Mouse (Mus musculus): ENCODE data around the gene Gm11634. TPM values are rescaled to one million over a fixed set of nuclear protein-coding genes. Genes with fewer than 3 reads are reported as not detected.

The Gm11634 gene
- total and polyA plus RNA-seq, 3 experiments = not detected

DNA sequence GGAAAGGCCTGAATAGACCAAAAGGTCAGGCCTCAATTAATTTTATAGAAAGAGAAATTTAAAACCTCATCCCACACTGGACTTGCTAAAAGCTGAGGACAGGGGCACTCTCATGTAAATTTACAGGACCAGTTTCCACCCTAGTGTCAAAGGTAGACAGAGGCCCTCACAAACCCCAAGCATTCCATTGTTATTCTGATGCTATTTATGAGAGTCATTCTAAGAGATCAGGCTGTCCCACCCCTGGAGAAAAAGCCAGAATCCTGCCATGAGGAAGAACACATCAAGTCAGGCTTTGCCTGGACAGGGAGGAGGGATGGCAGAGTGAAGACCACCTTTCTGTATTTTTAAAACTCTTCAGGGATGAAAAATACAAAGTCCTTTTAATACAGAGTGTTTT, 50.5 kb downstream of the Gm11634 start:
- TF ChIP-seq MAZ (IDR thresholded peaks at IDR 0.05; ENCODE audit: low read depth, low read length) = no peak
- no peak for TF ChIP-seq JUN (IDR thresholded peaks at IDR 0.05; ENCODE audit: insufficient read depth, low read depth, low read length)
- TF ChIP-seq RCOR1 (conservative IDR thresholded peaks at IDR 0.05; ENCODE audit: low read depth, low read length) = no peak
- TF ChIP-seq NRF1 (IDR thresholded peaks at IDR 0.05; ENCODE audit: low read depth, low read length) = no peak
- TF ChIP-seq EP300 (IDR thresholded peaks at IDR 0.05; ENCODE audit: low read length) = no peak
- TF ChIP-seq MXI1 (IDR thresholded peaks at IDR 0.05; ENCODE audit: low read depth, low read length) = no peak
- TF ChIP-seq IRF4 (IDR thresholded peaks at IDR 0.05; ENCODE audit: low read depth, low read length) = no peak
- Histone ChIP-seq H3K27me3 (replicated peaks) (no peaks in the 10 kb centered on the region), H3K9me3 (replicated peaks; ENCODE audit: low read length) (no peaks in the 10 kb centered on the region), H3K79me2 (replicated peaks; ENCODE audit: control insufficient read depth, extremely low read depth, insufficient read depth, poor library complexity, severe bottlenecking) (peaks cover 71% of the 10 kb centered on the region), H3K4me1 (ENCODE audit: control insufficient read depth in 1 of 2, insufficient read depth in 2 of 2) (peaks cover 10 to 42% of the 10 kb centered on the region in 2 experiments), H3K9ac (ENCODE audit: insufficient read depth, low read depth) (peak overlapping the region; percentile 21; the same call in 1 of the 2 replicates), H3K4me3 (replicated peaks in 1 of 3; ENCODE audit: low read depth in 2 of 3, low read length in 2 of 3, poor library complexity in 1 of 3) (no peak overlapping the region), H3K27ac (ENCODE audit: insufficient read depth, low read depth) (peak overlapping the region; percentile 48), H3K4me2 (ENCODE audit: insufficient read depth, low read depth, poor library complexity, severe bottlenecking) (no peak overlapping the region; the same call in 1 of the 2 replicates), H3K36me3 (replicated peaks in 1 of 2; ENCODE audit: control insufficient read depth in 1 of 2, insufficient read depth in 1 of 2, low read length in 1 of 2) (peaks cover 5 to 48% of the 10 kb centered on the region in 2 experiments)
- no peak for DNase-seq (ENCODE audit: extremely low read depth)
- in situ Hi-C loops (cut with MboI; ENCODE audit: low pct_ligation_motif_present, low pct_unique_long_range_greater_than_20kb, low sequenced_read_pairs) (no loop called here), dilution Hi-C loops (cut with MboI; ENCODE audit: extremely low pct_ligation_motif_present, extremely low pct_unique_long_range_greater_than_20kb, low sequenced_read_pairs) (no loop called here)

DNA sequence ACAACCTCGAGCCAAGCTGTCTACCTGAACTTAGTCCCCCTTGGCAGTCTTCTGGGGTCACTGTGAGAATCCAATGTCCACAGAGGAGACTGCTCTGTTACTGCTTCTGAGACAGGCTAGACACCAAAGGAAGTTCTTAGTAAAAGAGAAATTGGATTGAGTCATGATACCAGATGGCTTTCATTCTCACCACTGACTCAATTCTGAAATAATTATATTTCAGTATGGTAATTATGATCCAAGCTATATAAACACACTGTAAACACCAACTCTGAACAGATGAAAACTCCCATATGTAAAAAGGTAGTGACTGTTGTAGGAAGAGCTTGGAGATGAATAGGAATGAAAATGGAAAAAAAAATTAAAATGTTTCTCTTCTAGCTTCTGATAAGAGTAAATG, 54.9 kb downstream of the Gm11634 start:
- Histone ChIP-seq H3K4me3 (replicated peaks in 1 of 3; ENCODE audit: low read depth in 2 of 3, low read length in 2 of 3, poor library complexity in 1 of 3) (peak overlapping the region; percentile 34 to 47 (median 42)), H3K36me3 (replicated peaks in 1 of 2; ENCODE audit: control insufficient read depth in 1 of 2, insufficient read depth in 1 of 2, low read length in 1 of 2) (peaks cover 18 to 79% of the 10 kb centered on the region in 2 experiments), H3K27me3 (replicated peaks) (no peaks in the 10 kb centered on the region), H3K9ac (ENCODE audit: insufficient read depth, low read depth) (peak overlapping the region; percentile 64), H3K4me2 (ENCODE audit: insufficient read depth, low read depth, poor library complexity, severe bottlenecking) (peak overlapping the region; percentile 65), H3K27ac (ENCODE audit: insufficient read depth, low read depth) (peak overlapping the region; percentile 81), H3K9me3 (replicated peaks; ENCODE audit: low read length) (no peaks in the 10 kb centered on the region), H3K79me2 (replicated peaks; ENCODE audit: control insufficient read depth, extremely low read depth, insufficient read depth, poor library complexity, severe bottlenecking) (peaks cover 47% of the 10 kb centered on the region), H3K4me1 (ENCODE audit: control insufficient read depth in 1 of 2, insufficient read depth in 2 of 2) (peaks cover 14 to 34% of the 10 kb centered on the region in 2 experiments)
- in situ Hi-C loops (cut with MboI; ENCODE audit: low pct_ligation_motif_present, low pct_unique_long_range_greater_than_20kb, low sequenced_read_pairs) = no loop called here
- TF ChIP-seq PAX5 (IDR thresholded peaks at IDR 0.05; ENCODE audit: low read length) = no peak
- TF ChIP-seq EP300 (IDR thresholded peaks at IDR 0.05; ENCODE audit: low read length) = peak; percentile 58
- peak; percentile 65; the same call in 1 of the 2 replicates for TF ChIP-seq JUND (conservative IDR thresholded peaks at IDR 0.05; ENCODE audit: low read depth, low read length)
- TF ChIP-seq ETS1 (conservative IDR thresholded peaks at IDR 0.05; ENCODE audit: low read depth, low read length) = peak; percentile 67
- no peak for TF ChIP-seq BHLHE40 (IDR thresholded peaks at IDR 0.05; ENCODE audit: low read depth, low read length)
- TF ChIP-seq IRF4 (IDR thresholded peaks at IDR 0.05; ENCODE audit: low read depth, low read length) = peak; percentile 82; the same call in 1 of the 2 replicates
- 0 out of 2 replicates have a peak, but pooled peaks have one; percentile 16 for TF ChIP-seq TBP (conservative IDR thresholded peaks at IDR 0.05; ENCODE audit: low read depth, low read length)
- TF ChIP-seq JUN (IDR thresholded peaks at IDR 0.05; ENCODE audit: insufficient read depth, low read depth, low read length) = peak; percentile 61; the same call in 1 of the 2 replicates
- peak; percentile 49 for DNase-seq (ENCODE audit: extremely low read depth)
- dilution Hi-C loops (cut with MboI; ENCODE audit: extremely low pct_ligation_motif_present, extremely low pct_unique_long_range_greater_than_20kb, low sequenced_read_pairs) = no loop called here

Other genes with a start within 250 kb of the Gm11634 start
- gene G6pc, start 231.7 kb downstream of the Gm11634 start, total RNA-seq (2012; rRNA removed) = 0.08 TPM in 1 of 2 replicates, not detected in the other
- not detected in 2 replicates for gene G6pc, start 231.7 kb downstream of the Gm11634 start, total RNA-seq (2014; rRNA removed)
- gene G6pc, start 231.7 kb downstream of the Gm11634 start, polyA plus RNA-seq (2012; ENCODE audit: insufficient read length, low read depth) = not detected in 2 replicates
- gene Aarsd1, start 181.6 kb downstream of the Gm11634 start, total RNA-seq (2012; rRNA removed) = 133 and 134 TPM in 2 replicates
- 78.2 and 81.5 TPM in 2 replicates for gene Aarsd1, start 181.6 kb downstream of the Gm11634 start, total RNA-seq (2014; rRNA removed)
- 84.5 and 99.8 TPM in 2 replicates for gene Aarsd1, start 181.6 kb downstream of the Gm11634 start, polyA plus RNA-seq (2012; ENCODE audit: insufficient read length, low read depth)
- gene Gm27029, start 174.5 kb downstream of the Gm11634 start, total RNA-seq (2012; rRNA removed) = 8.3 and 8.4 TPM in 2 replicates
- gene Gm27029, start 174.5 kb downstream of the Gm11634 start, total RNA-seq (2014; rRNA removed) = 1.7 and 2.3 TPM in 2 replicates
- gene Gm27029, start 174.5 kb downstream of the Gm11634 start, polyA plus RNA-seq (2012; ENCODE audit: insufficient read length, low read depth) = 6.2 and 8.7 TPM in 2 replicates
- gene Rundc1, start 174.2 kb downstream of the Gm11634 start, total RNA-seq (2012; rRNA removed) = 10.1 and 10.7 TPM in 2 replicates
- 6.4 and 6.8 TPM in 2 replicates for gene Rundc1, start 174.2 kb downstream of the Gm11634 start, total RNA-seq (2014; rRNA removed)
- gene Rundc1, start 174.2 kb downstream of the Gm11634 start, polyA plus RNA-seq (2012; ENCODE audit: insufficient read length, low read depth) = 12.7 and 13.5 TPM in 2 replicates
- gene Ptges3l, start 173.9 kb downstream of the Gm11634 start, total RNA-seq (2012; rRNA removed) = 2.3 and 2.4 TPM in 2 replicates
- gene Ptges3l, start 173.9 kb downstream of the Gm11634 start, total RNA-seq (2014; rRNA removed) = 1.9 and 2.3 TPM in 2 replicates
- gene Ptges3l, start 173.9 kb downstream of the Gm11634 start, polyA plus RNA-seq (2012; ENCODE audit: insufficient read length, low read depth) = 2.2 and 3.0 TPM in 2 replicates
- gene Rpl27, start 157.0 kb downstream of the Gm11634 start, total RNA-seq (2012; rRNA removed) = 3,039 and 3,055 TPM in 2 replicates
- 5,415 and 5,728 TPM in 2 replicates for gene Rpl27, start 157.0 kb downstream of the Gm11634 start, total RNA-seq (2014; rRNA removed)
- 881 and 909 TPM in 2 replicates for gene Rpl27, start 157.0 kb downstream of the Gm11634 start, polyA plus RNA-seq (2012; ENCODE audit: insufficient read length, low read depth)
- gene Ifi35, start 150.8 kb downstream of the Gm11634 start, total RNA-seq (2012; rRNA removed) = 49.3 and 59.3 TPM in 2 replicates
- gene Ifi35, start 150.8 kb downstream of the Gm11634 start, total RNA-seq (2014; rRNA removed) = 74.9 and 79.1 TPM in 2 replicates
- gene Ifi35, start 150.8 kb downstream of the Gm11634 start, polyA plus RNA-seq (2012; ENCODE audit: insufficient read length, low read depth) = 63.7 and 67.6 TPM in 2 replicates
- 2.8 and 3.4 TPM in 2 replicates for gene Rnd2, start 134.3 kb downstream of the Gm11634 start, total RNA-seq (2012; rRNA removed)
- gene Rnd2, start 134.3 kb downstream of the Gm11634 start, total RNA-seq (2014; rRNA removed) = 1.1 and 1.4 TPM in 2 replicates
- gene Rnd2, start 134.3 kb downstream of the Gm11634 start, polyA plus RNA-seq (2012; ENCODE audit: insufficient read length, low read depth) = 4.5 and 4.6 TPM in 2 replicates
- gene Vat1, start 133.0 kb downstream of the Gm11634 start, total RNA-seq (2012; rRNA removed) = 20.2 and 29.9 TPM in 2 replicates
- 14.5 and 14.9 TPM in 2 replicates for gene Vat1, start 133.0 kb downstream of the Gm11634 start, total RNA-seq (2014; rRNA removed)
- 46.0 and 49.4 TPM in 2 replicates for gene Vat1, start 133.0 kb downstream of the Gm11634 start, polyA plus RNA-seq (2012; ENCODE audit: insufficient read length, low read depth)
- gene Brca1, start 47.3 kb downstream of the Gm11634 start, total RNA-seq (2012; rRNA removed) = 33.0 and 37.4 TPM in 2 replicates
- 37.5 and 41.4 TPM in 2 replicates for gene Brca1, start 47.3 kb downstream of the Gm11634 start, total RNA-seq (2014; rRNA removed)
- 31.1 and 31.3 TPM in 2 replicates for gene Brca1, start 47.3 kb downstream of the Gm11634 start, polyA plus RNA-seq (2012; ENCODE audit: insufficient read length, low read depth)
- gene Nbr1, start 47.1 kb downstream of the Gm11634 start, total RNA-seq (2012; rRNA removed) = 39.4 and 52.2 TPM in 2 replicates
- 44.7 and 48.3 TPM in 2 replicates for gene Nbr1, start 47.1 kb downstream of the Gm11634 start, total RNA-seq (2014; rRNA removed)
- 39.3 and 44.8 TPM in 2 replicates for gene Nbr1, start 47.1 kb downstream of the Gm11634 start, polyA plus RNA-seq (2012; ENCODE audit: insufficient read length, low read depth)
- 1.4 and 2.2 TPM in 2 replicates for gene Tmem106a, start 17.0 kb downstream of the Gm11634 start, total RNA-seq (2012; rRNA removed)
- gene Tmem106a, start 17.0 kb downstream of the Gm11634 start, total RNA-seq (2014; rRNA removed) = 2.6 and 2.8 TPM in 2 replicates
- 6.8 and 9.1 TPM in 2 replicates for gene Tmem106a, start 17.0 kb downstream of the Gm11634 start, polyA plus RNA-seq (2012; ENCODE audit: insufficient read length, low read depth)
- 22.2 and 28.5 TPM in 2 replicates for gene Rdm1, start 27.9 kb upstream of the Gm11634 start, total RNA-seq (2012; rRNA removed)
- 18.5 and 19.2 TPM in 2 replicates for gene Rdm1, start 27.9 kb upstream of the Gm11634 start, total RNA-seq (2014; rRNA removed)
- 9.6 and 12.3 TPM in 2 replicates for gene Rdm1, start 27.9 kb upstream of the Gm11634 start, polyA plus RNA-seq (2012; ENCODE audit: insufficient read length, low read depth)
- 0.81 and 1.1 TPM in 2 replicates for gene Arl4d, start 66.3 kb upstream of the Gm11634 start, total RNA-seq (2012; rRNA removed)
- gene Arl4d, start 66.3 kb upstream of the Gm11634 start, total RNA-seq (2014; rRNA removed) = 0.59 and 0.68 TPM in 2 replicates
- 1.1 and 1.2 TPM in 2 replicates for gene Arl4d, start 66.3 kb upstream of the Gm11634 start, polyA plus RNA-seq (2012; ENCODE audit: insufficient read length, low read depth)
- gene Dhx8, start 133.7 kb upstream of the Gm11634 start, total RNA-seq (2012; rRNA removed) = 33.4 and 40.1 TPM in 2 replicates
- gene Dhx8, start 133.7 kb upstream of the Gm11634 start, total RNA-seq (2014; rRNA removed) = 22.4 and 24.3 TPM in 2 replicates
- 57.7 and 61.7 TPM in 2 replicates for gene Dhx8, start 133.7 kb upstream of the Gm11634 start, polyA plus RNA-seq (2012; ENCODE audit: insufficient read length, low read depth)
- 3.1 and 4.2 TPM in 2 replicates for gene Etv4, start 186.1 kb upstream of the Gm11634 start, total RNA-seq (2012; rRNA removed)
- gene Etv4, start 186.1 kb upstream of the Gm11634 start, total RNA-seq (2014; rRNA removed) = 2.4 and 2.9 TPM in 2 replicates
- gene Etv4, start 186.1 kb upstream of the Gm11634 start, polyA plus RNA-seq (2012; ENCODE audit: insufficient read length, low read depth) = 2.0 and 2.4 TPM in 2 replicates